Mouse (Mus musculus) left cerebral cortex, postnatal 36 days (tissue): ENCODE results near the gene Nfkbiz. TPM values are rescaled to one million over a fixed set of nuclear protein-coding genes. Genes with fewer than 3 reads are reported as not detected.

Source experiments
- DNase-seq, 2 experiments: peaks; one replicate each; pipeline ENCODE4 v3.0.0; 2021 to 2022; ENCODE audit warnings: low spot score in 2 of 2, mixed read lengths in 1 of 2
- intact Hi-C: fragments of 180-260 bp; cut with DNase I; formaldehyde crosslinking; loops from one replicate; pipeline ENCODE4 v1.15.1; 2025
- total RNA-seq, 2 experiments: library from RNA; stranded (reverse); gene quantifications; 2 replicates each; pipeline ENCODE4 v1.2.3; 2021

Gene Nfkbiz
- total RNA-seq, 2 experiments from 2014 or later, result 2.9 to 3.8 TPM

DNA sequence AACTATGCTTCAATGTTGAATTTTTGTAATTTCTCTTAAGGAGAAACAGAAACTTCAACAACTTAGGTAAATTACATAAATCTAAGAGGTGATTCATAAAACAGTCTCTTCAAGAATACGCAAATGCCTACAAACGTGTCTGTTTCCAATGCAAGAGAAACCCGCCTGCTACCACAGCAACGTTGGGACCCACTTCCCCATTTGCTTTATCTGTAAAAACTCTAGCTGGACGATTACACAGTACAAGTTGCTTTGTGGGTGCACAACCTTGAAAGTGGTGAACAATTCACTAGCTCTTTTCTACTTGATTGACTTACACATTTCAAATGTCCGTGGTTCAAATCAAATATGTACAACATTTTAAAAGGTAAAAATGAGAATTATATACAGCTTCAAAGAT, 26.9 kb downstream of the Nfkbiz start:
- intact Hi-C loops, result no loop called here
- DNase-seq, result no peak

DNA sequence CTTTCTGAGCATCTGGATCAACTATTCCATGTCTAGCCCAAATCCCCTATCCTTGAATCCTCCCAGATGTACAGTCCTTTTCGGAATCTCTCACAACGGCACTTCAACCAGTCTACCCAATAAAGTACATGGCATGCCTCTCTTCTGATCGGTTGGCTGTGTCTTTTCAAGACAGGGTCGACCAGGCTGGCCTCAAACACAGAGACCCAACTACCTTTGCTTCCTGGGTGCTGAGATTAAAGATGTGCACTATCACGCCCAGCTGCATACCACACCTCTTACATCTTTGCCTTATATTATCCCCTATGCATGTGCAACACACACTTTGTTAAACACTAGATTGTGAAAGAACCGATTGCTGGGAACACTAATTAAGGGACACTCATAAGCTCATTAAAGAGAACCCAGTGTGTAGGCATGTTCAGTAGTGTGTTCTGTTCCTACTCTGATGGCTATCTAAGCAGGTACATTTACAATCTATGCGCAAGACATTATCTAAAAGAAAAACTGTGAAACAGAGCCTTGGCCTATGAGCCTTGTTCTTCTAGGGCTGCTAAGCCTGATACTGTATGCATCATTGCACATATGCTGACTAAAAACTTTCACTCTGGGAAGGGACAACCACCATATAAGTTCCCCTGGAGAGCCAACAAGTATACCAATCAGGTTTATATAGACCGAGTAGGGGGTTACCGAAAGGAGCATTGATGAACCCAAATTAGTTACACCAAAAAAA, 28.8 kb downstream of the Nfkbiz start:
- DNase-seq, result no peak
- intact Hi-C loops, result no loop called here

DNA sequence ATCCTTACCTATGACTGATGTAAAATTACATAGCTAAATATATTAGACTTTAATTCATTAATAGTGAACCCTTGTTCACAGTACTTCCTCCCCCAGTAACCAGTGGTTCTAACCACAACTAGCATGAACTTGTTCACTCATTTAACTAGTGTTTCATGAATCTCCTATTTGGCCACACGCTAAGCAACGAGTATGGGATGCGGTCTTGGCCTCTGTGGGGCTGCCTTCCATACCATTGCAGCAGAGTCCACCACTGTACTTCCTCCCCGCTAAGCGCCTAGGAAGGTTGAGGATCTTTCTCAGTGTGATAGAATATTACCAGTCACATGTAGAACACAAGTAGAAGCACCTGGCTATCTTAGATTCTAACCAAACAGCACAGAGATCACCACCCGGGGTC, 29.4 kb downstream of the Nfkbiz start:
- DNase-seq, result no peak
- intact Hi-C loops, result no loop called here

DNA sequence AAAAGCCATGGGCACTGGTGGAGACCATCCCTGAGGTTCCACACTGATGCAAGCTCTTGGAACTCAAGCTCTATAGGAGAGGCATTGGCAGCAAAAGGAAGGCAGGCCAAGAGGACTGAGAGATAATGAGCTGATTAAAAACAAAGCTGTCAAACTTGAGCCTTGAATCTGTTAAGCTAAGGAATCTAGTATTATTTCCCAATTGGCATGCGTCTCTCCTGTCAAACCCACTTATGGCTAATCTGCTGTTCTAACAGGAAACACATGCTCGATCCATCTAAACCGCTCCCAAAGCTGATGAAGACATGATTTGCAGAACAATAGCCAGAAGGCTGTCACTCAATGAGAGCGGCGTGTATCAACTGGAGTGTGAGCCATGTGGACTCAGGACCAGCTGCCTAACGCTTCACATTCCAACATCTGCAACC, 31.2 kb downstream of the Nfkbiz start:
- intact Hi-C loops, result no loop called here
- no peak for DNase-seq

DNA sequence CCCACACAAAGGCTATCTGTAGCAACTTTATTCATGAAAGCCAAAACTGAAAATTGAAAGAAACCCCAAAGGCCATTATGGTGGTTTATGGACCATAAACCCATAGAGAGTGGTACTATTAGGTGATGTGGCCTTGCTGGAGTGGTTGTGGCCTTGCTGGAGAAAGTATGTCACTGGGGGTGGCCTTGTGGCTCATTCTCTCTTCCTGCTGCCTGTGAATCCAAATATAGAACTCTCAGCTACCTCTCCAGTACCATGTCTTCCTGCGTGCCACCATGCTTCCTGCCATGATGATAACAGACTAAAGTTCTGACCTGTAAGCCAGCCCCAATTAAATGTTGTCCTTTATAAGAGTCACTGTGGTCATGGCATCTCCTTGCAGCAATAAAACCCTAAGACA, 33.9 kb downstream of the Nfkbiz start:
- intact Hi-C loops, result no loop called here
- DNase-seq, result no peak

DNA sequence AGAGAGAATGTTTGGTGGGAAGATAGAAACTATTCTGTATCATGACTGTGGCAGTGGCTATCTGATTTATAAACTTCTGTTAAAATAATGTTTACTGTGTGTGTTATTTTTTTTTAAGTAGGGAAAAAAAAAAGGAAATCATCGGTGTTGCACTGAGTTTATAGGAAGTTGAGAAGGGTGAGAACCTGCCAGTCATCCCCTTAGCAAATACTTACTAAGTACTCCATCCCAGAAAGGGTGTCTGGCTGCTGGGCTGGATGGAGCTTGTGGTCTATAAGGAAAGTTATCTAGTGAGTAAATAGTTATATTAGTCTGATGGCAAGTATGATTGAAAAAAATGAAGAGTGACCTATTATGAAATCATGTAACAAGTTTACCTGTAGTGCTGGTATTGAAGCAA, 37.1 kb downstream of the Nfkbiz start:
- intact Hi-C loops, result no loop called here
- no peak for DNase-seq

DNA sequence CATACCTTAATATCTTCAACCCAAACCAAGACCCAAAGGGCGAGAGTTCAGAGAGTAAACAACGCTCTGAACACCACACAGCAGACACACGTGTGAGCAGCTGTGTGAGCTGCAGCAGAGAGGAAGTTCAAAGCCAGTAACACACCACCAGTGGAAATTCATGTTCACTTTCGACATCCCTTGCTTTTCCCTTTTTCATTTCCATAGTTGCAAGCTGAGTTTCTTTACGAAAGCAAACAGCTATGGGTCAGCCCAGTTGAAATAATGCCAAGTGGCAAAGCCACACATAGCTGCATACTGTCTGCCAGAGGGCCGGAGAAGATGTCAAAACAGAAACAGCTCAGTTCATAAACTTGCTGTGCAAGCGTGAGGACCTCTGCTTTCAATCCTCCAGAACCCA, 39.9 kb downstream of the Nfkbiz start:
- intact Hi-C loops, result no loop called here

DNA sequence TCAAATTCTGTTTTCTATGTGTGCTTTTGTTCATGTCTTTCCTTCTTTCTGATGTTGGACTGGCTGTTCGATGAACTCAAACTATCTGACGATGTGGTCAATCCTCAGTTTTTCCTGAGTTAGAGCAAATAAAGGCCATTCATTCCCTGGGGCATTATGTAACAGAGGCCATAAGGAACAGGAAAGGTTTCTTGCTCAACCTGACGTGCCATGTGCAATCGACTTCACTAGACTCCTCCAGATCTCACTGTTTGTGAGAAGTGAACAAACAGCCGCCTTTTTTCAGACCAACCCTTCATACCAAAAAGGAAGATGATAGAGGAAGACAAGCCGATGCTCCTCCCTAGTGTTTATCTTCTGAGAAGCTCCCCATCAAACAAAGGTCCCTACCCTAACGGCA, 48.4 kb downstream of the Nfkbiz start:
- no peak for DNase-seq
- intact Hi-C loops, result no loop called here

More for the DNA sequence above, 39.9 kb downstream of the Nfkbiz start:
- no peak for DNase-seq

DNA sequence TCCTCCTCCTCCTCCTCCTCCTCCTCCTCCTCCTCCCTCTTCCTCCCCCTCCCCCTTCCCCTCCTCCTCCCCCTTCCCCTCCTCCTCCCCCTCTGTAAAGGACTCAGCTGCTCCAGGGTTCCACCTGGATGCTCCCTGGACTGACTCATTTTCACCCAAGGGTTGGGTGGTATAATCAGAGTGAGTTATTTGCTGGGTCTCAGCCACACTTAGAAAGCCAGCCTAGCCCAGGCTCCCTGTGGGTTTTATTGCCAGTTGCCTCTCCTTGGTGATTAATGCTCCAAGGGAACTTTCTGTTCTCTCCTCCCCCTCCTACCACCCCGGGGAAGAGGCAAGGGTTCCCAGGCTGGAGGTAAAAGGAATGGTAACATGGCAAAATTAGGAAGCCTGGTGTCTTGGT, 49.4 kb downstream of the Nfkbiz start:
- intact Hi-C loops, result no loop called here
- DNase-seq, result no peak

- intact Hi-C loops, result no loop called here
Measured at GRCm38 (mm10) chr16:55788671-55789070, 50.0 kb downstream of the Nfkbiz start.

DNA sequence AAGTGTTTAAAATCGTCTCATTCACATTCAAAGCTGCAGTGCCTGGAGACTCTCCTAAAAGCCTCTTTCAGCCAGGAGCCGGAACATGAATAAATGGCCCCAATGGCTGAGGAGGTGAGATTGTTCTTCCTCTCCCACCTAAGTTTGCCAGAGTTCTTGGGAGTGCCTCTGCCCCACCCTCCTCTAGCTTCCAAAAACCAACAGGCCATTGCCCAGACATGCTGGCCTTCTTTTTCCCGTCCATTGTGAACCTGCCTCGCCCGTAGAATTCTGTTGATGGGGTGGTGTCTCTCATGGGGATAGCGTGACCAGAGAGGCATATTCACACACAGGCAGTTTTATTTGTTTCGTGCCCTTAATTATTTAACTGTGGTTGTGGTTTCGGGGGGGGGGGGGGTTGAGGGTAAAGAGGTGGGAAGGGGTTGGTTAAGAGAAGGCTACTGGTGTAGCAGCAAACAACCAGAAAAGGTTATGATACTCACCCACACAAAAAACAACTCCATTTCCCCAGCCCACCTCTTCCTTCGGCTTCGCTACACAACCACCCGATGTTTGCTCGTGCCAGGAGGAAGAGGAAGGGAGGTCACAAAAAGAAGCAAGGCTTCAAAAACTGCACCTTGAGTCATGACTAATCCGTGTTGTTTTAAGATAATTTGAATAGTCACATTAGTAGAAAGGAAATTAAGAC, 51.2 kb downstream of the Nfkbiz start:
- intact Hi-C loops, result no loop called here
- DNase-seq, result no peak

More at GRCm38 (mm10) chr16:55788671-55789070, 50.0 kb downstream of the Nfkbiz start:
- DNase-seq, result no peak

GRCm38 (mm10) chr16:55784379-55784778, 54.3 kb downstream of the Nfkbiz start:
- no peak for DNase-seq
- intact Hi-C loops, result no loop called here

DNA sequence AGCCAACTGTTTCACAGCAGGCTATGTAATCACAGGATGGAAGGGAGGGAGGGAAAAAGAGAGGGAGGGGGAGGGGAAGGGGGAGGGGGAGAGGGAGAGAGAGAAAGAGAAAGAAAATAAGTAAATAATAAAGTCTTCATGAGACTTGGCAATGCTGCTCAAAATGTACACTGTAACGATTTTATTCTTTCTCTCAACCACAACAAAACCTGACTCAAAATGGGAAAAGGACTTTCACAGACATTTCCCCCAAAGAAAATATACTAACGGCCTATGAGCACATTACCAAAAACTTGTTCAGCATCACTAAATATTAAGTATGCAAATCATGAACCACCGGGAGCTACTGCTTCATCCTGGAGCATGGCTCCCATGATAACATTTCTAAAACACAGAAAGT, 54.8 kb downstream of the Nfkbiz start:
- intact Hi-C loops, result no loop called here
- DNase-seq, result no peak

DNA sequence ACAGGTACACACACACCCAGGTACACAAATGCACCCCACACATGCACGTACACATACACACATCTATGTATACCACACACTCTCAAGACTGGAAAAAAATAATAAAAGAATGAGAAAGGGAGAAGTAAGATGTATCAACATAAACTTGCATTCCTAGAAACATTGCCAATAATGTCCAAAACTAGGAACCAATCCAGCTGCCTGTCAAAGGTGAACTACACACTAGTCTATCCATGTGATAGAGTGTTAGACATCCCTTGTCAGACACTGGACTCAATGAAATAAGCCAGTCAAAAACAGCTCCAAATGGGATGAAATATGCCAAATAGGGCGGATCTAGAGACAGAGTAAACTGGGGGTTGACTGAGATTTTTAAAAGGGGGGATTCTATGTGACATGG, 55.8 kb downstream of the Nfkbiz start:
- intact Hi-C loops, result no loop called here
- no peak for DNase-seq

DNA sequence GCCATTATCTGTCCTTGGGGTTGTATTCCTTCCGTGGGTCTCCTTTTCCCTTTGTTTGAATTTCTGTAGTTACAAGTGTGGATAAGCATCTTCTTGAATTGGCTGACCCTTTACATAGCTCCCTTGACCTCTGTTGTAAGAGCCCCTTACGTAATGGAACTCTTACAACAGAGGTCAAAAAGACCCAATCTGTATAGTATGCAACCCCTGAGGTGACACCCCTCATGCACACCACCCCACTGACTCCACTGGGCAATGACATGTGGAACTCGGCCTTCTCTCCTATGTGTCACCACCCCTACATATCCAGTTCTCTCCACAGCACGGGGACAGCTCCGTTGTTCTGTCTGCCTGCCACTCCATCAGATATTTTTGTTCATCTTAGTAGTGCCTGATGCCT, 56.9 kb downstream of the Nfkbiz start:
- DNase-seq, result no peak
- intact Hi-C loops, result no loop called here

- DNase-seq, result no peak
- intact Hi-C loops, result no loop called here
Measured at GRCm38 (mm10) chr16:55780958-55781558, 57.6 kb downstream of the Nfkbiz start.

GRCm38 (mm10) chr16:55776329-55776728, 62.4 kb downstream of the Nfkbiz start:
- intact Hi-C loops, result no loop called here
- no peak for DNase-seq

DNA sequence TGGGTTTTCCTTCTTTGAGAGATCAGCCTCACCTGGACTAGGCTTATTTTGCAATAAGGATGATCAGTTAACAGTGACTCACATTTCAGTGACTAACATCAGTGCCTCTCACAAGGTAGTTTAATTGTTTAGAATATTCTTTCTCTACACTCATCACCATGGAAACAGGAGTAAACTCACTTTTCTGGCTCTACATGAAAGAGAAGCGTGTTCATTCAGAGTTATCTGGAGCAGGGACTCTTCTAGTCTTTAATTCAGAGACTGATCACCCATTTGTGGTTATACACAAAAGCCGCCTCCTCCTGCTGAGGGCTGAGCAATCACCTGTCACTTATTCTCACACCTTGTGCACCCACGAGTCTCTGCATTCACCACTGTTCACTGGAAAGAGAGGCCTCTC, 68.5 kb downstream of the Nfkbiz start:
- intact Hi-C loops, result no loop called here
- DNase-seq, result no peak
